Mouse (Mus musculus): ENCODE measurements at regions not wholly inside any gene's neighbourhood (a gene's known extent, or its start where the extent isn't known, plus 50 kb on each side); places are given as distances from the start of the nearest gene placed in this dataset.

- no peak for TF ChIP-seq CTCF (conservative IDR thresholded peaks at IDR 0.05 in 1 of 2, IDR thresholded peaks at IDR 0.05 in 1 of 2; ENCODE audit: low read depth in 2 of 2, low read length in 2 of 2)
- no peak for TF ChIP-seq POLR2A (IDR thresholded peaks at IDR 0.05; ENCODE audit: low read depth, low read length)
- no peak for TF ChIP-seq EP300 (IDR thresholded peaks at IDR 0.05; ENCODE audit: low read length)
- no peak for TF ChIP-seq NRF1 (IDR thresholded peaks at IDR 0.05; ENCODE audit: low read depth, low read length)
- TF ChIP-seq BHLHE40 (IDR thresholded peaks at IDR 0.05; ENCODE audit: low read depth, low read length): no peak
- TF ChIP-seq ZMIZ1 (IDR thresholded peaks at IDR 0.05; ENCODE audit: low read depth, low read length): no peak
- no peak for TF ChIP-seq E2F4 (IDR thresholded peaks at IDR 0.05; ENCODE audit: insufficient replicate concordance, low read depth, low read length)
These were observed 164.3 kb upstream of the Tbc1d2b start for GRCm38 (mm10) chr9:90434902-90435301.
